Mouse (Mus musculus) bone marrow macrophage, adult 2 months (primary cell): ENCODE results near the gene Crb3. TPM values are rescaled to one million over a fixed set of nuclear protein-coding genes. Genes with fewer than 3 reads are reported as not detected.
A peak's percentile ranks its signal among the peaks of the same experiment; 100 is the strongest.

Experiments
- H3K27ac ChIP-seq: 2 replicates; pipeline ENCODE4 v1.5.1; 2012; ENCODE audit warnings: low read depth, low read length; ENCODE audit not compliant: insufficient read depth
- H3K4me1 ChIP-seq: 2 replicates; pipeline ENCODE4 v1.6.1; 2012; ENCODE audit warnings: low read length; ENCODE audit not compliant: control insufficient read depth, insufficient read depth
- H3K4me3 ChIP-seq: 2 replicates; pipeline ENCODE4 v1.5.1; 2012; ENCODE audit warnings: mild to moderate bottlenecking, low read length, moderate library complexity; ENCODE audit not compliant: insufficient read depth
- CTCF ChIP-seq: IDR thresholded peaks from 2 replicates; pipeline ENCODE4 v1.5.1; 2012; ENCODE audit warnings: low read depth, mild to moderate bottlenecking, low read length, moderate library complexity
- POLR2A ChIP-seq: IDR thresholded peaks from 2 replicates; pipeline ENCODE4 v1.6.1; 2012; ENCODE audit warnings: mild to moderate bottlenecking, low read depth, low read length, borderline replicate concordance
- polyA plus RNA-seq: library from polyadenylated mRNA; stranded (reverse); fragments of >200 nt; gene quantifications from 2 replicates; pipeline ENCODE4 v1.2.4, GENCODE M21; 2012; ENCODE audit not compliant: missing spikeins, insufficient read depth, insufficient read length

Crb3 gene
- polyA plus RNA-seq, 1 experiment, result not detected

- Histone ChIP-seq H3K4me3 (peak overlapping the region; percentile 71), H3K27ac (peak overlapping the region; percentile 83), H3K4me1 (peaks cover 58% of the 10 kb centered on the region)
- TF ChIP-seq POLR2A (no peak), CTCF (no peak)
These were observed 45.6 kb downstream of the Crb3 start for GRCm38 (mm10) chr17:57104496-57104895.

GRCm38 (mm10) chr17:57105181-57106034 is 46.5 kb downstream of the Crb3 start, which contains the start of gene Tnfsf9:
TSS of gene Tnfsf9 (plus strand) at chr17:57105325.
- Histone ChIP-seq H3K4me1 (peaks cover 53% of the 10 kb centered on the region), H3K4me3 (peak within 1 kb of the TSS; percentile 71), H3K27ac (peak within 1 kb of the TSS; percentile 83)
- TF ChIP-seq POLR2A, result no peak
- no peak for TF ChIP-seq CTCF

GRCm38 (mm10) chr17:57106035-57106368 is 47.1 kb downstream of the Crb3 start:
- peak overlapping the region; percentile 19; the same call in 1 of the 2 replicates for H3K27ac ChIP-seq
- TF ChIP-seq CTCF (no peak), POLR2A (no peak)
- H3K4me3 ChIP-seq, result peak overlapping the region; percentile 71

GRCm38 (mm10) chr17:57107064-57107463 is 48.2 kb downstream of the Crb3 start:
- peak overlapping the region; percentile 19 for H3K4me3 ChIP-seq
- H3K4me1 ChIP-seq, result peaks cover 65% of the 10 kb centered on the region
- H3K27ac ChIP-seq, result no peak overlapping the region
- TF ChIP-seq CTCF, result no peak
- TF ChIP-seq POLR2A, result no peak

More at GRCm38 (mm10) chr17:57106035-57106368, 47.1 kb downstream of the Crb3 start:
- H3K4me1 ChIP-seq, result peaks cover 55% of the 10 kb centered on the region

- no peak overlapping the region for H3K27ac ChIP-seq
- TF ChIP-seq CTCF (no peak), POLR2A (no peak)
- peaks cover 68% of the 10 kb centered on the region for H3K4me1 ChIP-seq
- no peak overlapping the region for H3K4me3 ChIP-seq
These were observed 49.2 kb downstream of the Crb3 start for GRCm38 (mm10) chr17:57108040-57108665.

- no peak for TF ChIP-seq CTCF
- no peak for TF ChIP-seq POLR2A
- Histone ChIP-seq H3K4me1 (peaks cover 68% of the 10 kb centered on the region), H3K4me3 (no peak overlapping the region), H3K27ac (no peak overlapping the region)
These were observed 49.8 kb downstream of the Crb3 start for GRCm38 (mm10) chr17:57108666-57109171.

GRCm38 (mm10) chr17:57110005-57110404 is 51.1 kb downstream of the Crb3 start:
- Histone ChIP-seq H3K4me3 (no peak overlapping the region), H3K4me1 (peaks cover 65% of the 10 kb centered on the region), H3K27ac (no peak overlapping the region)
- TF ChIP-seq POLR2A, result no peak
- no peak for TF ChIP-seq CTCF

- H3K27ac ChIP-seq, result peak overlapping the region; percentile 95
These were observed 54.0 kb downstream of the Crb3 start for GRCm38 (mm10) chr17:57112768-57113474.

More at GRCm38 (mm10) chr17:57112768-57113474, 54.0 kb downstream of the Crb3 start:
- TF ChIP-seq POLR2A (no peak), CTCF (no peak)
- peak overlapping the region; percentile 33 for H3K4me3 ChIP-seq
- peaks cover 55% of the 10 kb centered on the region for H3K4me1 ChIP-seq

Other genes with a start within 250 kb of the Crb3 start
- gene Rfx2, start 228.1 kb upstream of the Crb3 start, polyA plus RNA-seq, result 1.1 and 1.2 TPM in 2 replicates
- gene Acsbg2, start 184.7 kb upstream of the Crb3 start, polyA plus RNA-seq, result not detected in 2 replicates
- gene 1700061G19Rik, start 183.6 kb upstream of the Crb3 start, polyA plus RNA-seq, result not detected in 2 replicates
- 10.8 and 15.5 TPM in 2 replicates for gene Mllt1, start 123.7 kb upstream of the Crb3 start, polyA plus RNA-seq
- not detected in 2 replicates for gene Acer1, start 77.0 kb upstream of the Crb3 start, polyA plus RNA-seq
- gene Clpp, start 68.8 kb upstream of the Crb3 start, polyA plus RNA-seq, result 18.1 and 19.6 TPM in 2 replicates
- gene Alkbh7, start 61.8 kb upstream of the Crb3 start, polyA plus RNA-seq, result 12.5 and 13.6 TPM in 2 replicates
- gene Pspn, start 59.1 kb upstream of the Crb3 start, polyA plus RNA-seq, result not detected in 2 replicates
- gene Gtf2f1, start 47.8 kb upstream of the Crb3 start, polyA plus RNA-seq, result 57.7 and 61.5 TPM in 2 replicates
- not detected in 2 replicates for gene Gm17949, start 47.6 kb upstream of the Crb3 start, polyA plus RNA-seq
- 75.7 and 76.5 TPM in 2 replicates for gene Khsrp, start 27.6 kb upstream of the Crb3 start, polyA plus RNA-seq
- not detected in 2 replicates for gene Slc25a41, start 17.5 kb upstream of the Crb3 start, polyA plus RNA-seq
- gene Slc25a23, start 758 bp downstream of the Crb3 start, polyA plus RNA-seq, result 15.9 and 19.0 TPM in 2 replicates
- gene Dennd1c, start 19.4 kb downstream of the Crb3 start, polyA plus RNA-seq, result 145 and 164 TPM in 2 replicates
- gene Tubb4a, start 28.7 kb downstream of the Crb3 start, polyA plus RNA-seq, result 0.59 and 0.91 TPM in 2 replicates
- 6.0 and 6.9 TPM in 2 replicates for gene Tnfsf9, start 46.2 kb downstream of the Crb3 start, polyA plus RNA-seq
- gene Cd70, start 90.7 kb downstream of the Crb3 start, polyA plus RNA-seq, result not detected in 2 replicates
- gene Tnfsf14, start 135.1 kb downstream of the Crb3 start, polyA plus RNA-seq, result 3.5 and 3.8 TPM in 2 replicates
- 89.2 and 101 TPM in 2 replicates for gene C3, start 169.0 kb downstream of the Crb3 start, polyA plus RNA-seq
- 60.4 and 60.7 TPM in 2 replicates for gene Gpr108, start 189.3 kb downstream of the Crb3 start, polyA plus RNA-seq
- gene Trip10, start 190.3 kb downstream of the Crb3 start, polyA plus RNA-seq, result 24.6 and 26.6 TPM in 2 replicates
- 128 and 138 TPM in 2 replicates for gene Vav1, start 220.0 kb downstream of the Crb3 start, polyA plus RNA-seq